Mouse (Mus musculus) lung, adult 2 months (tissue): Measurements from ENCODE around the gene Tubb4a.

Source experiments
- CTCF ChIP-seq: fragments of 200-500 bp; IDR thresholded peaks from 2 replicates; pipeline ENCODE4 v1.5.1; 2011; ENCODE audit warnings: mild to moderate bottlenecking, low read length, control low read depth; ENCODE audit not compliant: insufficient read depth
- POLR2A ChIP-seq: fragments of 200-500 bp; IDR thresholded peaks from 2 replicates; pipeline ENCODE4 v1.6.1; 2011; ENCODE audit warnings: low read depth, mild to moderate bottlenecking, control low read depth, low read length, borderline replicate concordance; ENCODE audit errors: extremely low read depth

GRCm38 (mm10) chr17:57108666-57109171 lies 21.1 kb upstream of the Tubb4a start:
- TF ChIP-seq CTCF (no peak), POLR2A (no peak)
